9 mouse cellular contexts compared by ENCODE assay signal in the genomic region with DNA sequence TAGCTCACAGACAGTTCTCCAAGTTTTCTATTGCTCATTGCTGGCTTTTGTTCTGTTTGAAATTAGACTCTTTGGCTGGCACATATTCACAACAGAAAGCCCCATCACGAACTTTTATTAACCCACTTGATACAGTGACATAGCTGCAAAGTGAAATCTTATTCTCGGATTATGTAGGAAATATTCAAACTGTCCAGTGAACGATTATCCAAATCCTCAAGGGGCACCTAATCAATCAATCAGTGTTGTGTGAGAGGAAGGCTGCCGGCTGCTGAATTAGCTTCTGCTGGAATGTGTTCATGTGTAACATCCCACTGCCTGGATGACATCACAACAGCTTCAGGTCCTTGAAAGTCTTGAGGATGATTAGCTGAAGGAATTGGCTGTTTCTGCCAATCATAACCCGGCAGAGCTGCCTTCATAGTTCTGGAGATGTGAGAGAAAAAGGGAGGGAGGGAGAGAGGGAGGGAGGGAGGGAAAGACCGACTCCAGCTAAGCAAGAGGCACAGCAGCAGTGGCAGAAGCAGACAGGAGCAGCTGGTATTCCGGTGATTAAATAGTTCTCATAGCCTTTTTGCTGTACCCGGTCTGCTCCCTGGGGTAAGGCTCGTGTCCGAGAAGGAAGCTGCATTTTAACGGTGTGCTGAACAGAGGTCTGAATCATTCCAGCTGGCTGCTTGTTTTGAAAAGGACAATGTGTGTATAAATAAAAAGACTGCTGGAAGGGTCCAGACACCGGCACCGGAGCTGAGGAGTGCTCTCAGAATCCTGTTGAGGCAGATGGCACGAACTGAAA. TPM values are rescaled to one million over a fixed set of nuclear protein-coding genes. Genes with fewer than 3 reads are reported as not detected.
DNase-seq lines count a peak whose midpoint lies in the region; ATAC-seq and TF ChIP-seq lines count a peak whose summit lies in the region.
"Had no signal": no experiment of that assay in that cellular context is flagged by ENCODE, and none has a peak within 500 bp of the region (broad histone marks: within the 10 kb centered on the region; RNA-seq: fewer than 3 reads in every experiment).

TSS of gene Ndst4 (plus strand) at position 476 of the 796 bp plus-strand sequence.

- H3K4me2 ChIP-seq in forebrain, postnatal 0 days (ENCODE audit: low read depth): peak within 1 kb of the TSS; percentile 61

- H3K9ac ChIP-seq in forebrain, postnatal 0 days: peak within 1 kb of the TSS; percentile 41; the same call in 1 of the 2 replicates

- H3K4me1 ChIP-seq in forebrain, postnatal 0 days (ENCODE audit: insufficient read depth): 0 out of 2 replicates have a peak, but pooled peaks cover 3% of the 10 kb centered on the region

- no peaks in the 10 kb centered on the region for H3K36me3 ChIP-seq in forebrain, postnatal 0 days (ENCODE audit: insufficient read depth)

- no peaks in the 10 kb centered on the region for H3K9me3 ChIP-seq in forebrain, postnatal 0 days (ENCODE audit: low read length)

- DNase-seq in cerebellum, adult 11-12 months: no peak
- DNase-seq in Muller cell, postnatal 12 days (ENCODE audit: inconsistent ontology term): peak; percentile 73
- DNase-seq in forebrain, postnatal 0 days: peak; percentile 48
- peak; percentile 17 to 32 for DNase-seq in layer of hippocampus, postnatal 10 days (ENCODE audit: low spot score in 2 of 2)
- DNase-seq in lung, postnatal 10 days: peak; percentile 13
- peak; percentile 3 for DNase-seq in right cerebral cortex, postnatal 14 days
- DNase-seq in testis, postnatal 14 days (ENCODE audit: low spot score): no peak

- no peaks in the 10 kb centered on the region for H3K27me3 ChIP-seq in forebrain, postnatal 0 days (ENCODE audit: insufficient read depth, low read length)

- H3K4me3 ChIP-seq in forebrain, postnatal 0 days (ENCODE audit: low read depth, low read length): peak within 1 kb of the TSS; percentile 42

- TF ChIP-seq CTCF in forebrain, postnatal 0 days (IDR thresholded peaks at IDR 0.05; ENCODE audit: low read depth): no peak

- no peak within 1 kb of the TSS for H3K27ac ChIP-seq in forebrain, postnatal 0 days (ENCODE audit: low read depth, low read length)

- 4% methylated on average over 14 of the region's 14 CpGs for WGBS in forebrain, postnatal 0 days

- peak; percentile 52; the same call in 1 of the 2 replicates for ATAC-seq in cerebellum, adult (ENCODE audit: insufficient number of reproducible peaks, low FRiP score, low TSS enrichment)
- ATAC-seq in forebrain, postnatal 0 days: peak; percentile 85

RNA-seq across cellular contexts. Expression of gene Ndst4, which starts in this region (rescaled TPM):
- total RNA-seq in forebrain, postnatal 0 days (2014; rRNA removed): 6.1 and 12.6 TPM in 2 replicates
- polyA plus RNA-seq in forebrain, postnatal 0 days (2015; fragmentation: Nextera tagmentation; extraction: Ambion mirVana): 0.83 and 1.7 TPM in 2 replicates
- total RNA-seq in layer of hippocampus, postnatal 10 days (2021): 10 to 100 TPM; 15.3 to 16.7 TPM
- polyA plus RNA-seq: spleen, adult 2 months had no signal

Comparison
In these comparisons a context has a peak if more than half of its experiments do, and no peak if none do; other contexts are left out.
1. DNase-seq: peak in Muller cell, postnatal 12 days (single experiment), forebrain, postnatal 0 days (single experiment), layer of hippocampus, postnatal 10 days (2 of 2), lung, postnatal 10 days (single experiment) and right cerebral cortex, postnatal 14 days (single experiment); none in cerebellum, adult 11-12 months (single experiment) and testis, postnatal 14 days (single experiment).